Mouse (Mus musculus) layer of hippocampus, adult 9-11 months (tissue): Measurements from ENCODE around the gene Mroh3.
A peak's percentile ranks its signal among the peaks of the same experiment; 100 is the strongest.

Source experiments
- DNase-seq: peaks from one replicate; pipeline ENCODE4 v3.0.0; 2022

Mroh3 gene

GRCm38 (mm10) chr1:136228328-136229039, 15.9 kb upstream of the Mroh3 start:
- no peak for DNase-seq

GRCm38 (mm10) chr1:136227870-136228269, 15.2 kb upstream of the Mroh3 start:
- DNase-seq, result no peak

GRCm38 (mm10) chr1:136226626-136227025, 14.0 kb upstream of the Mroh3 start:
- DNase-seq, result no peak

GRCm38 (mm10) chr1:136225846-136226245, 13.2 kb upstream of the Mroh3 start:
- no peak for DNase-seq

DNA sequence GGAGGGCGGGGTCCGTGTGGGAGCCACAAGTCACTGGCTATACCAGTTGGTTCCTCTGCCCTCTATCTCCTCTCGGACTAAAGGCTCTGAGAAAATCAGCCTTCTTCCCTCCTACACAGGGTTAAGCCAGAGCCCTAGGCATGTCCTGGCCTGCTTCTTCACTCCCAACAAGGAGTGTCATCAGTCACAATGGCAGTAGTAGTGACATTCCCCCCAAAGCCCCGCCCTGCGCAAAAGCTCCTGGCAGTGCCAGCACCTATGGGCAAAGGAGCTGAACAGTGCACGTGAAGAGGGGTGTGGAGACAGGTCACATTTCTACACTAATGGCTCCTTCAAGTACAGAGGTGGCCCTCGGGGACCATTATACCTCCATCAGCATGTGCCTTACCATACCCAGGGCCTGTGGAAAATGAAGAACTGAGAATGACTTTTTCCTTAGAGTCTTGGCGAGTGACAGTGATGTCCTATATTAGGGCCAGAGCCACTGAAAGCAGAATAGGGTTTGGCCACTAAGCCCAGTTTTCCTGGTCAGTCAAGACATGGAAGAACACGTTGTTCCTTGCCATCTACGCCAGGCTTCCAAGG, 11.2 kb upstream of the Mroh3 start:
- no peak for DNase-seq

DNA sequence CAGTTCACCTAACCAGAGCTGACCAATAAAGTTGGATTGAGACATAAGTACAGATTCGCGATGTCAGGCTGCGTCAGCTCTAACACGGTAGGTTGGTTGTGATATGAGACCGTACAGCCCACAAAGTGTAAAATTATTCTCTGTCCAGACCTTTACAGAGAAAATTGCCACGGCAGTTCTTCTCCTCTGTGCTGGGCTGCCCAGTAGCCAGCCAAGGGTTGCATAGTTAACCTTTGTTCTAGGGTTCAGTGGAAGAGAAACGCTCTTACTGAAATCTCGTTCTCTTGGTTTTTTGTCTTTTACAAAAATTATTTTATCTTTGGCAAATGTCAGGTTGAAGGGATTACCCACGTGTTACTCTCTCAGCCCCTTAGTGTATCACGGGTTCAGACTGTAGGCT, 9.8 kb upstream of the Mroh3 start:
- DNase-seq, result no peak

- DNase-seq, result no peak
Measured at GRCm38 (mm10) chr1:136220037-136220871, 7.6 kb upstream of the Mroh3 start.

GRCm38 (mm10) chr1:136214304-136214703, 1.7 kb upstream of the Mroh3 start:
- no peak for DNase-seq

DNA sequence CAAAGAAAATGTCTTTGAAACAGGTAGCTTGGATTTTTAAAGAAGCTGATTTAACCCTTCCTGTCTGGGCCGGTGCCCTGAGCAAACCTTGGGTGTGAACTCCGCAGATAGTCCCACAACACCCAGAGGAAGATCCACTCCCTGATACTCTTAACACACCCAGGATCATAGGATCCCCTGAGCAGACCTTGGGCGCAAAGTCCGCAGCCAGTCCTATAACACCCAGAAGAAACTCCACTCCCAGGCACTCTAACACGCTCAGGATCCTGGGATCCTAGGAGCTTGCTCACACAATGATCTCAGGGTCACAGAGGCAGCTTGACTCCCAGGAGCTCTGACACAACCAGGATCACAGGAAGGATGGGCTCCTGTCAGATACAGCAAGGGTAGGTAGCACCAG, 22.6 kb downstream of the Mroh3 start:
- no peak for DNase-seq

- DNase-seq, result no peak
Measured at GRCm38 (mm10) chr1:136179511-136180001, 33.1 kb downstream of the Mroh3 start.

- no peak for DNase-seq
Measured at GRCm38 (mm10) chr1:136178741-136179140, 33.9 kb downstream of the Mroh3 start.

DNA sequence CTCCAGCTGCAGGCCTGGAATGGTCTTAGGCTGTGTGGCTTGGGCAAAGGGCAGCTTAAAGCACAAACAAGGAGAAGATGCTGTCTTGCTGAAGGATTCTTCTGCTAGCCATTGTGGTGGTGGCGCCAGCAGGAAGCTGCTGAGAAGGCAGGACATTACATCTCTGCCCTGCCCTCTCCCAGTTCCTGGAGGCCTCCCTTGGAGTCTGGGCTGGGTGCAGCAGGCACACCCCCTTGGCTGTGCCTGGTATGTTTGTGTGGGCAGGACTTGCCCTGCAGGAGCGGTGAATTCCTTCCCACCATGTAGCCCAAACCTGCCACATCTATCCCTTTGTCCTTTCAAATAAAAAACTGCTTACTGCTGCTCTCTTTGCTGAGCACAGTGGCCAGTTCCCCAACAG, 35.5 kb downstream of the Mroh3 start:
- DNase-seq, result no peak

- DNase-seq, result peak; percentile 41
Measured at GRCm38 (mm10) chr1:136175183-136175582, 37.4 kb downstream of the Mroh3 start.

- no peak for DNase-seq
Measured at GRCm38 (mm10) chr1:136174101-136174606, 38.5 kb downstream of the Mroh3 start.

DNA sequence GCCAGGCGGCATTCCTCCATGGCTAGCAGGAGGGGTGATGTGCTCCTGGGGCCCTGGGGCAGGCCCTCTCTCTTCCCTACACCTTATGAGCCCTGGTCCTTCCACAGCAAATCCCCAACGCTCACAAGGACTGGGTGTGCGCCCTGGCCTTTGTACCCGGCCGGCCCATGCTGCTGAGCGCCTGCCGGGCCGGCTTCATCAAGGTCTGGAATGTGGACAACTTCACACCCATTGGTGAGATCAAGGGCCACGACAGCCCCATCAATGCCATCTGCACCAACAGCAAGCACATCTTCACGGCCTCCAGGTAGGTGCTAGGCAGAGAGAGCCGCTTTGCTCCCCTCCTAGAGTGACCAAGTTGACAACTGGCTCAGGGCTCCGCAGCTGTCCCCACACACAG, 39.9 kb downstream of the Mroh3 start:
- no peak for DNase-seq

DNA sequence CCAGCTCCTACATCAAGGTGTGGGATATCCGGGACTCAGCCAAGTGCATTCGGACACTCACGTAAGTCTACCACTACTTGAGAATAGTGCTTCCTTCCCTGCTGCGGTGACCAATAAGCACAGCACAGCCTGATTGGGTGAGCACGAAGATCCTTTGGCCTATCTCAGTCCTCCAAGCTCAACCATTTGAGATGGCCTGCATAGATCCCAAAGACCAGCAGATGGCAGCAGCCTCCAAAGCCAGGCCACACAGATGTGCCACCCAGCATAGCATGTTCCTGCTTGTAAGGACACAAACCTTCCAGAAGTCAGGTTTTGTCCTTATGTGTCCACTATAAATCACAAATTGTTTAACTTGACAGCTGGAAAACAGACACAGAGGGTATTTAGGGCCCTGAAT, 42.5 kb downstream of the Mroh3 start:
- DNase-seq, result peak; percentile 79

DNA sequence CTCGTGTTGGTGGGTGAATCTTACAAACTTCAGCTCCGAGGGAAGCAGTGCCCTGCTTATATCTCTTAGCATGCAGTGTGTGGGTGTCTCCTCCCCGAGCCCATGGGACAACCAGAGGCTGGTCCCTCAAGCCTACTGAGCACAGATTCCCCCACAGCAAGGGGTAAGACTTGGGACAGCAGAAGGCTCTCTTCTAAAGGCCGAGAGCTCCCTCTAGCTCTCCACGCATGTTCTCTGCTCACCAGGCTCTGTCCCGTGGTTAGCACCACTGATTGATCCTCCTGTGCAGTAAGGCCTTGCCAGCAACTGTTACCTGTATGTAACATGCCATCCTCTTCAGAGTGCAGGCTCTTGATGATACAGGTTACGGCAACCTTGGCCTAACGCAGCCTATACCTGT, 45.0 kb downstream of the Mroh3 start:
- no peak for DNase-seq

DNA sequence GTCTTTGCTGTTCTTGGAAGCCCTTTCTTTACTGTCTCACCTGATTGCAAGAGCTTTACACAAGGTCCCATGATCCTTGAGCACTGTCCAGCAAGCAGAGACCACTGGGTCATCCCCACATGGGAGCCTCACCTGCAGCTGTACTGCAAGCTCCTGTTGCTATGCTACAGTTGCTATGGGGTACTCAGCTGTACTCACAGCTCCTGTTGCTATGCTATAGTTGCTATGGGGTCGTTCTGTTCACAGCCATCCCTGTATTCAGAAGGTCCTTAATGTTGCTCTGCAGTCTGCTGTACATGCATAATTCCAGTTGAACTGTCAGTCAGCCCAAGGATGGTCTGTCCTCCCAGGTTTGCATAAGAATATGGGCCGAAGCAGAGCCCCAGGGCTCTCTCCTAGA, 47.2 kb downstream of the Mroh3 start:
- no peak for DNase-seq

DNA sequence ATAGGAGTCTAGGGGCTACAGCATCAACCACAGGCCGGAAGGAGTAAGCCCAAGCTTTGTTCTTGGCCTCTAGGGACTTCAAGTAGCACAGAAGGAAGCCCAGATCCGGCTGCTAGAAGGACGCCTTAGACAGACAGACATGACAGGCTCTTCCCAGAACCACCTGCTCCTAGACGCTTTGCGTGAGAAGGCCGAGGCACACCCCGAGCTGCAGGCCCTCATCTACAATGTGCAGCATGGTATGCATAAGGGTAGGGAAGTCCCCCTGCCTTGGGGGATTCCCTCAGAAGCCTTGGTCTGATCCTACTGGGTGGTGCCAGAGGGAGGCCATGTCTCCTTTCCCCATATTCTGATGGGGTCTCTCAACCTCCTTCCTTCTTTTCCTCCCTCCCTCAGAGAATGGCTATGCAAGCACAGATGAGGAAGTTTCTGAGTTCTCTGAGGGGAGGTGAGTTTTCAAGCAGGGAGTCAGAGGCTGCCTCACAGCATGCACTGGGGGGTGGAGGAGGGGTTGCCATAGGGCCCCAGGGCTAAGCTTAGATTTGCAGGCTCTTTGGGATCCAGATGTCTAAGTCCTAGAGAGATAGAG, 51.2 kb downstream of the Mroh3 start:
- no peak for DNase-seq

GRCm38 (mm10) chr1:136160930-136161329, 51.7 kb downstream of the Mroh3 start:
- no peak for DNase-seq

DNA sequence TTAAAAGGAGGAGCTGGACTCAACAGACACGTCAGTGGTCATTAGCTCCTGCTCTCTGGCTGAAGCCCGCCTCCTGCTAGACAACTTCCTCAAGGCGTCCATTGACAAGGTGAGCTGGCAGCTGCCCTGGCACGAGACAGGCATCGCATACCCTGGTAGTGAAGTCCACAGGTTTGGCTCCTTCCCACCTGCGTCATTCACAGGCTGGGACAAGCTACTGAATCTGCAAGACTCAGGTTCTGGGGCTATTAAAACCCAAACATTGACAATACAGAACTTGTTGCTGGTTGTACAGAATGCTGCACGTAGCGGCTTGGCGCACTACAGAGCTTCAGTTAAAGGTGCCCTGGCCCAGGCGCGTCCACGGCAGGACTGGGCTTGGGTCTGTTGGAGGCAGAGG, 52.3 kb downstream of the Mroh3 start:
- no peak for DNase-seq

DNA sequence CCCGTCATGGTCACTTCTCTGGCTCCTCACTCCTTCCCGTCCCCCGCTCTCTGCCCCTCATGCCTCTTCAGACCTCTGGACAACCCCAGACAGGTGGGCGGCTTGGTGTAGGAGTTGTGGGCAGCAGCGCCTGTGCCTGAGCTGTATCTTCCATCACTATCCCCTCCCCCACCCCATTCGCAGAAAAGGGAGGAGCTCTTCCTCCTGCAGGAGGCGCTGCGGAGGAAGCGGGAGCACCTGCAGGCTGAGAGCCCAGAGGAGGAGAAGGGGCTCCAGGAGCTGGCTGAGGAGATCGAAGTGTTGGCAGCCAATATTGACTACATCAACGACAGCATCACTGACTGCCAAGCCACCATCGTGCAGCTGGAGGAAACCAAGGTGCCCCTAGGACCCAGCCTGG, 52.8 kb downstream of the Mroh3 start:
- DNase-seq, result no peak

DNA sequence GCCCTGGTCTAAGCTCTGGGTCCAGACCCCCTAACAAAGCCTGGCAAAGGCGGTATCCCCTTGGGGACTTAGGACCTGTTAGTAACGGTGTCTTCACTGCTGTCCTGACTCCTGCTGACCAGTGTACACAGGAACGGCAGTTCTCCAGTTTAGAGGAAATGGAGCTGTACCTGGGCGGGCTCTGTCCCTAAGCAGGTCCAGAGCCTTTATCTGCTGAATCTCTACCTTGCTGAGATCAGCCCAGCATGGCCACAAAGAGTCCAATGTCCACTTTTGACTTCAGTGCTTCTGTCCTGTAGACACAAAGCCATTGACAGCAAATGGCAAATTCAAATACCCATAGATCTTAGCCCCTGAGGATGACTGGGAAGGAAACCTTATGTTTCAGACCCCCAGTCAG, 55.7 kb downstream of the Mroh3 start:
- no peak for DNase-seq
